Mouse (Mus musculus): ENCODE measurements at regions not wholly inside any gene's neighbourhood (a gene's known extent, or its start where the extent isn't known, plus 50 kb on each side); places are given as distances from the start of the nearest gene placed in this dataset.

- DNase-seq: peak; percentile 1
Observed at GRCm38 (mm10) chrX:21828975-21829374, 84.1 kb upstream of the Gm28269 start.

- no peak for DNase-seq
Observed at GRCm38 (mm10) chrX:21809212-21809611, 64.3 kb upstream of the Gm28269 start.

GRCm38 (mm10) chrX:21801834-21802233 is 56.9 kb upstream of the Gm28269 start:
- DNase-seq: no peak
